Mouse (Mus musculus) CD4-positive, CD25-positive, alpha-beta regulatory T cell, adult 2 months (primary cell): ENCODE data around the gene Arfgef3.
"Not testable (repeated sequence)": the region's sequence is repeated elsewhere in the genome, so short reads cannot be mapped to it uniquely, and the experiment has no call there.

Experiments
- DNase-seq: peaks from one replicate; pipeline ENCODE4 v3.0.0-alpha.2; 2012; ENCODE audit warnings: low read depth, low spot score

Arfgef3 gene

GRCm38 (mm10) chr10:18681385-18681954 is 62.3 kb downstream of the Arfgef3 start:
- no peak for DNase-seq

GRCm38 (mm10) chr10:18680661-18681384 is 62.9 kb downstream of the Arfgef3 start:
- no peak for DNase-seq

- no peak for DNase-seq
Observed at GRCm38 (mm10) chr10:18678836-18679235, 64.9 kb downstream of the Arfgef3 start.

DNA sequence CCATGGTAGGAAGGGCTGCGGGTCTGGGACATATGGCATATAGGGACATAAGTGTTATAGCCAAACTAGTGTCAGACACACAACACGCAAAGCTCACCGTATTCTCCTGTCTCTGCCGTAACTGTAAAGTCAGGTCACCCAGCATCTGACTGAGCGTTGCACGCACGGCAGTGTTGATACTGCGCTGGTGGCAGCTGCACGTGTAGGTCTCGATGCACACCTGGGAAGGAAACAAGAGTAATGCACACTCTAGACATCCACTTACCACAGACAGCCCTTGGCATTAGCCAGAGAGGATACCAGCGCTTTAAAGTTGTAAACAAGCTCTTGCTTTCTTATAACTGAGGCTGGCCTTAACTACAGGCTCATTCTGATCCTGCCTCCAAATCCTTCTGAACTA is 79.0 kb downstream of the Arfgef3 start:
- DNase-seq: peak; percentile 2

GRCm38 (mm10) chr10:18664016-18664415 is 79.7 kb downstream of the Arfgef3 start:
- DNase-seq: peak; percentile 7

DNA sequence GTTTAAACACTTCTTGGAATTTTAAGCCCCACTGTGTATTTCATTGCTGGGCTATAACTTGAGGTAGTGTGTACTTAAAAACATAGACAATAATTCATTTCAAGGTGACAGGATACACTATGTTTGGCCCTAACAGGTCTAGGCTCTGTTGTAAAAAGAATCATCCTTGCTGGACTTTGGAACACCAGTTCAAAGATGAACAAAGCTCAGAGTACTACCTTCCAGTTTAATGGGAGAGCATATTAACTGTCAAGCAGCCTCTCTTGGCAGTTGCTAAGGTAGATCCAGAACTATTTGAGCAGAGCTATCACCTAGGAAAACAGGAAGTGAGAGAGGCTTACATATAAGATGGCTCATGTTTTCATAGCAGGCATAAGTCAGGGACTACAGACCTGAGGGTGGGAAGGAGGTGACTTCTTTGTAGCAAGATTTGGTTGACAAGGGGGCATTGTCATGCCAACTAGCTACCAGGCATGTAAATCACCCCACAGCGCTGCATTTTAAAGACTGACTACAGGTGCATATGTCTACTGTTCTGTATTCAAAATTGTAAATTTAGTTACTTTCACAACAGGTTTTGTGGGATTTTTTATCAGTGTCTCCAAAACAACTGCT is 82.0 kb downstream of the Arfgef3 start:
- no peak for DNase-seq

- no peak for DNase-seq
Observed at GRCm38 (mm10) chr10:18660998-18661397, 82.8 kb downstream of the Arfgef3 start.

GRCm38 (mm10) chr10:18657588-18657987 is 86.2 kb downstream of the Arfgef3 start:
- no peak for DNase-seq

DNA sequence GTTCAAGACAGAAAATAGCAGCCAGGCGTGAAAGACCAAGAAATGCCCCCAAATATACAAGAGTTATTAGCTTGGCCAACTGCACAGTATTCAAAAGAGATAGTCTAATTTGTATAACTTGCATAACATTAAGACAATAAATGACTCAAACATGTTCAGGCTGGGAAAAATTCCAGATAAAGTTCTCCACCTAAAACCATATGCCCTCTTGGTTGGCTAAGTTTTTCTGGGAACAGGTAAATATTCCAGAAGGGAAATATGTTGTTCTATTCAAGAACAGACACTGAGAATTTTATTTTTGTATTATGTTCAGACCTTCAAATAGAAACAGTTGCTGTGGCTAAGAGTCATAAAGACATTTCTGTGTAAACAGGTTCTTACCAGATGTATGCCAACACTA is 96.7 kb downstream of the Arfgef3 start:
- no peak for DNase-seq

DNA sequence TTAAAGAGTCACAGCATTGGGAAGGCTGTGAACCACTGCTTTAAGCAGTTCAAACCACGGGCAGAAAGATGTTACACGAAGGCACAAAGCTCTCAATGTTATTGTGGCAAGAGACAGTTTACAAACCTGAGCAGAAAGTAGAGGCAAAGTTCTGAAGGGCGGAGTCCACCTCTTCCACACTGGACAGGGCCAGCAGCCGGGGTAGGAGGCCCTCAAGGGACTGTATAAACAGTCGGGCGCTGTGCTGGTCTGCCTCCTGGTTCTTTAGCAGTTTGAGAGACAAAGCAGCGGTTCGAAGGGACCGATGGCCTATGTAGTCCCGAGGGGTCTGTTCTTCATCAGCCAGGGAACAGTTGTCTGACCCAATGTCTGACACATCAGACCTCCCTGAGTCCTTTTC is 97.7 kb downstream of the Arfgef3 start:
- DNase-seq: no peak

GRCm38 (mm10) chr10:18644346-18644745 is 99.4 kb downstream of the Arfgef3 start:
- DNase-seq: no peak

GRCm38 (mm10) chr10:18643506-18643905 is 100.2 kb downstream of the Arfgef3 start:
- no peak for DNase-seq

GRCm38 (mm10) chr10:18642854-18643253 is 100.9 kb downstream of the Arfgef3 start:
- no peak for DNase-seq

DNA sequence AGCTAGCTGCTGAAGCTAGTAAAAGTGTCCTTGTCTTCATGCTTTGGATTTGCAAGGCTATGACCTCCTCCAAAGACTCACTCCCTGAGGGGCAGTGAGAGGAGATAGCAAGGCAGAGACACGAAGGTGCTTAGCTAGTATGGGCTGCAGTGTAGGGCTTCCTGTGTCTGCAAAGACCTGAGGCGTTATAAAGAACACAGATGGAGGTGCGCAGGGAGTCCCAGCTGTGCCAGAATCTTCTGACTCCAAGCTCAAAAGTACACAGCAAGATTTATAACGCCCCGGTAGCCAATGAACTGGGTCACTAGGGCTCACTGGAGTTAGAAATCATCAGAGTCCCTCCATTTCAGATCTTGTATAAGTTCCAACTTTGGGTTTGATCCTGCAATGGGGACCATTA is 103.2 kb downstream of the Arfgef3 start:
- no peak for DNase-seq

- DNase-seq: no peak
Observed at GRCm38 (mm10) chr10:18635450-18635849, 108.3 kb downstream of the Arfgef3 start.

GRCm38 (mm10) chr10:18634405-18634985 is 109.3 kb downstream of the Arfgef3 start:
- DNase-seq: no peak

- DNase-seq: no peak
Observed at GRCm38 (mm10) chr10:18630498-18630897, 113.3 kb downstream of the Arfgef3 start.

- no peak for DNase-seq
Observed at GRCm38 (mm10) chr10:18627530-18627929, 116.2 kb downstream of the Arfgef3 start.

GRCm38 (mm10) chr10:18612796-18613195 is 131.0 kb downstream of the Arfgef3 start:
- no peak for DNase-seq

DNA sequence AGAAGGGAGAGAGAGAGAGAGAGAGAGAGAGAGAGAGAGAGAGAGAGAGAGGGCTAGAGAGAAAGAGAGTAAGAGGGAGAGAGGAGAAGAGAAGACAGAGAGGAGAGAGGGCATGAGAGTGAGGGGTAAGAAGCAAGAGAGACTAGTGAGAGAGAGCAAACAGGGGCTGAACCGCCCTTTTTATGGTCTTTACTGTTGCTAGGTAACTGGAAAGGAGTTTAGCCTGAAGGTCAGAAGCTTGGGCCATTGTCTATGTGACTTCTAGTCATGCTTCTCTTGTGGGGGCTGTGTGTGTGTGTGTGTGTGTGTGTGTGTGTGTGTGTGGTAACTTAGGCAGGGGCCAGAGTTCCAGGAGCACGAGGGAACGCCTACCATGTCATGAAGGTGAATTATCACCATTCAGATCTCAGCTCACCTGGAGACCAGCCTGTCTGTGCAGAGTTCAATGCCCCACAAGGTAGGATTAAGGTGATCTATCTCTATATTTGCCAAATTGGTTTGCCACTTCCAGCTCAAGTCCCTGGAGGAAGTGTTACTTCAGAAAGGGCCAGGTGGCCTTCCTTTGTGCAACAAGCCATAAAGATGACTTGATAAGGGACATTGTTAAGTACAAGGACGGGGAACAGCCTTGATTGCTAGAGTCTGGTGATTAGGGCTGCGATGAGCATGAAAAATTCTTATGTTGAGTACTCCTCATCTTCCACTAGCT is 138.8 kb downstream of the Arfgef3 start:
- not testable (repeated sequence) for DNase-seq

DNA sequence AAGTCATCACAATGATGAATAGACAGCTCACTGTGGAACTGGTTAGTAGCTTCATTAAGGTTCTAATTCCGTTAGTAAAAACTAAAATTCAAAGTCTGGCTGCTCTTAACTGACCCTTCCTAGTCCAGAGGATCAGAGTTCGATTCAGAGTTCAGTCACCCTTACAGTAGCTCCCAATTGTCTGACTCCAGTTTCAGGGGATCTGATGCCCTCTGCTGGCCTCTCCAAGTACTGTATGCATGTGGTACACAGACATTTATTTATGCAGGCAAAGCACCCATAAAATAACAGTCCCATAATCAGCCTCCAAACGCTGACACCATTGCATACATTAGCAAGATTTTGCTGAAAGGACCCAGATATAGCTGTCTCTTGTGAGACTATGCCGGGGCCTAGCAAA is 141.7 kb downstream of the Arfgef3 start:
- peak; percentile 71 for DNase-seq

DNA sequence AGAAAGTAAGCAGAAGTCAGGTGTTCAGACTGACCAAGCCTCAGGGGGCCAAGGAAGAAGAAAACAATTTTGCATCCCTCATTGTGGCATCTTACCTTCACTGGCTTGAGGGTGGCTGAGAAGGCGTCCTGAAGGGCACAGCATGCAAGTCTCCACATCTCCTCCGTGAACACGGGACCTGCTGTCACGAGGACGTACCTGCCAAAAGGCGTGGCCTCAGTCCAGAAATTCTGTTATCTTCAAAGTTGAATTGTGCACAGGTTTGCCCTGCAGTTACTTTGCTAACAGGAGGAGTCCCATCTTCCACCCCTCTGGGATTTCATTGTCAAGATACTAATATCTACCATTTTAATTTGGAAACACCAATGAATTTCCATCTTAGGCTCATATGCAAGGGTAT is 146.1 kb downstream of the Arfgef3 start:
- DNase-seq: no peak
